Mouse (Mus musculus) cortical plate, adult 2 months (tissue): ENCODE results near the gene Ptpre.

ENCODE experiments used
- CTCF ChIP-seq: fragments of 200-500 bp; IDR thresholded peaks from 2 replicates; pipeline ENCODE4 v1.5.1; 2011; ENCODE audit warnings: mild to moderate bottlenecking, control low read depth, low read length; ENCODE audit not compliant: insufficient read depth; ENCODE audit errors: extremely low read depth
- POLR2A ChIP-seq: fragments of 200-500 bp; IDR thresholded peaks from 2 replicates; pipeline ENCODE4 v1.6.1; 2011; ENCODE audit warnings: mild to moderate bottlenecking, low read length, control low read depth; ENCODE audit not compliant: insufficient read depth; ENCODE audit errors: extremely low read depth

GRCm38 (mm10) chr7:135716968-135717557 lies 179.8 kb downstream of the Ptpre start:
- no peak for TF ChIP-seq CTCF
- TF ChIP-seq POLR2A = no peak
